Mouse (Mus musculus) embryonic facial prominence, embryonic 15.5 days (tissue): ENCODE measurements around the gene Cyp1b1. TPM values are rescaled to one million over a fixed set of nuclear protein-coding genes. Genes with fewer than 3 reads are reported as not detected.

Source experiments
- ATAC-seq: fragments of 200-750 bp; cut with Nextera tagmentation; 2 replicates; pipeline ENCODE4 v1.8.0; 2017; ENCODE audit warnings: low read depth, moderate TSS enrichment; ENCODE audit not compliant: insufficient number of reproducible peaks, low FRiP score, low TSS enrichment
- H3K27ac ChIP-seq: fragments of 300-500 bp; sonication (generic); replicated peaks from 2 replicates; pipeline ENCODE4 v1.5.1; 2015; ENCODE audit warnings: mild to moderate bottlenecking, inconsistent platforms
- H3K27me3 ChIP-seq: fragments of 300-500 bp; sonication (generic); 2 replicates; pipeline ENCODE4 v1.6.1; 2015; ENCODE audit warnings: inconsistent platforms
- H3K36me3 ChIP-seq: fragments of 300-500 bp; sonication (generic); 2 replicates; pipeline ENCODE4 v1.6.1; 2015; ENCODE audit warnings: mild to moderate bottlenecking, inconsistent platforms
- H3K4me1 ChIP-seq: fragments of 300-500 bp; sonication (generic); 2 replicates; pipeline ENCODE4 v1.6.1; 2015; ENCODE audit warnings: inconsistent platforms
- H3K4me2 ChIP-seq: fragments of 300-500 bp; sonication (generic); replicated peaks from 2 replicates; pipeline ENCODE4 v1.6.1; 2015; ENCODE audit warnings: mild to moderate bottlenecking, inconsistent platforms
- H3K4me3 ChIP-seq: fragments of 300-500 bp; sonication (generic); replicated peaks from 2 replicates; pipeline ENCODE4 v1.5.1; 2015; ENCODE audit warnings: mild to moderate bottlenecking, inconsistent platforms
- H3K9ac ChIP-seq: fragments of 300-500 bp; sonication (generic); 2 replicates; pipeline ENCODE4 v1.6.1; 2015; ENCODE audit warnings: inconsistent platforms
- H3K9me3 ChIP-seq: fragments of 300-500 bp; sonication (generic); replicated peaks from 2 replicates; pipeline ENCODE4 v1.6.1; 2016; ENCODE audit warnings: inconsistent platforms
- WGBS: fragments of 180-500 bp; shearing (Covaris S2); methylation state at CpG from one replicate; pipeline ENCODE4 v1.1.7; 2015; 5-methylcytosine and 5-hydroxymethylcytosine counted together
- polyA plus RNA-seq: library from polyadenylated mRNA; unstranded; fragments of >200 nt; fragmentation: Nextera tagmentation; extraction: Ambion mirVana; gene quantifications from 2 replicates; pipeline ENCODE4 v1.2.1, GENCODE M21; 2015

Gene Cyp1b1
- polyA plus RNA-seq, 1 experiment from 2014 or later: 4.9 TPM

DNA sequence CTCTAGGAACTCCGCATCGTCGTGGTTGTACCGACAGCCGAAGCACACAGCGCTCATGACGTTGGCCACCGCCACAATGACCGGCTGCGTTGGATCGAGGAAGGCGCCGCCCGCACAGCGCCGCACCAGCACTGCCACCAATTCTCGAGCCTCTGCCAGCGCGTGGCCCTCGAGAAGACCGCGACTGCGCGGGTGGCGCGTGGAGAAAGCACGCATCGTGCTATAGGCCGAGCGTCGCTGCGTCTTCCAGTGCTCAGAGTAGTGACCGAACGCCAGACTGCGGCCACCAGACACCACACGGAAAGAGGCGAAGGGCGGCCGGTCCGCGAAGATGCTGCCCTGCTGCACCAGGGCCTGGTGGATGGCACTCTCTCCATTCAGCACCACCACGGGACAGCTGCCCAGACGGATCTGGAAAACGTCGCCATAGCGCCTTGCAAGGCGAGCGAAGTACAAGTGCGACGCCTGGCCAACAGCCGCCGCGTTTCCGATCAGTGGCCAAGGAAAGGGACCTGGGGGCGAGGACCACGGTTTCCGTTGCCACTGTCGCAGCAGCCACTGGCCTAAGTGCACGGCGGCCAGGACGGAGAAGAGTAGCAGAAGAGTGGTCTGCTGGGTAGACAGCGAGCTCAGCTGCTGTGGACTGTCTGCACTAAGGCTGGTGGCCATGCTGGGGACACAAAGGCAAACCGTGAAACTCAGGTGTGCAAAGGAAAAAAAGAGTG lies 1.1 kb downstream of the Cyp1b1 start:
- Histone ChIP-seq H3K4me1 (peaks cover 32% of the 10 kb centered on the region), H3K4me3 (peak overlapping the region; percentile 47), H3K4me2 (peak overlapping the region; percentile 89), H3K27ac (no peak overlapping the region), H3K27me3 (peaks cover 64% of the 10 kb centered on the region), H3K9me3 (no peaks in the 10 kb centered on the region), H3K9ac (no peak overlapping the region), H3K36me3 (no peaks in the 10 kb centered on the region)
- ATAC-seq: no peak
- under 1% methylated on average over 63 of the region's 63 CpGs for WGBS

- Histone ChIP-seq H3K9ac (no peak overlapping the region), H3K27me3 (peaks cover 64% of the 10 kb centered on the region), H3K4me2 (peak overlapping the region; percentile 89), H3K4me3 (peak overlapping the region; percentile 47), H3K9me3 (no peaks in the 10 kb centered on the region), H3K4me1 (peaks cover 32% of the 10 kb centered on the region), H3K27ac (no peak overlapping the region), H3K36me3 (no peaks in the 10 kb centered on the region)
- 1% methylated on average over 24 of the region's 24 CpGs for WGBS
- ATAC-seq: no peak
These were observed 1.6 kb downstream of the Cyp1b1 start for GRCm38 (mm10) chr17:79713276-79713642.

- H3K36me3 ChIP-seq: no peaks in the 10 kb centered on the region
- H3K27me3 ChIP-seq: peaks cover 61% of the 10 kb centered on the region
- H3K27ac ChIP-seq: no peak overlapping the region
- no peak overlapping the region for H3K4me2 ChIP-seq
- H3K9me3 ChIP-seq: no peaks in the 10 kb centered on the region
- peak overlapping the region; percentile 47; the same call in 1 of the 2 replicates for H3K4me3 ChIP-seq
- no peak; the same call in 1 of the 2 replicates for ATAC-seq
- peaks cover 32% of the 10 kb centered on the region for H3K4me1 ChIP-seq
- WGBS: 12% methylated on average over 9 of the region's 9 CpGs
- no peak overlapping the region for H3K9ac ChIP-seq
These were observed 2.3 kb downstream of the Cyp1b1 start for GRCm38 (mm10) chr17:79712536-79712935.

DNA sequence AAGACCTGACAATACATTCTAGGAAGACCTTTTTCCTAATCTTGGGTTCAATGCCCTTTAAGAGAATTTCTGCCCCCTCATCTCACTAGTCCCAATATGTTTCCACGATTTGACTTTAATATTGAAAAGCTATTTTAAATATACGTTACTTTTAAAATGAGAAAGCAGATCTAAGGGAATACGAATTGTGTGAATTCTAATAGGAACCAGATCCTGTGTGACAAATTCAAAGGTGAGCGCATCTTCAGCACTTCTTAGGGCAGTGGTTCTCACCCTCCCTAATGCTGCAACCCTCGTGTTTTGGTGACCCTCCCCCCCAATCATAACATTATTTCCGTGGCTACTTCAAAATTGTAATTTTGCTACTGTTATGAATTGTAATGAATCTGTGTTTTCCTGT lies 2.9 kb downstream of the Cyp1b1 start:
- ATAC-seq: no peak
- Histone ChIP-seq H3K27ac (no peak overlapping the region), H3K4me2 (no peak overlapping the region), H3K36me3 (no peaks in the 10 kb centered on the region), H3K9ac (no peak overlapping the region), H3K4me1 (peaks cover 32% of the 10 kb centered on the region), H3K9me3 (no peaks in the 10 kb centered on the region), H3K27me3 (peaks cover 56% of the 10 kb centered on the region), H3K4me3 (0 out of 2 replicates have a peak overlapping the region, but pooled peaks have one; percentile 47)
- WGBS: 21% methylated on average over 6 of the region's 6 CpGs

DNA sequence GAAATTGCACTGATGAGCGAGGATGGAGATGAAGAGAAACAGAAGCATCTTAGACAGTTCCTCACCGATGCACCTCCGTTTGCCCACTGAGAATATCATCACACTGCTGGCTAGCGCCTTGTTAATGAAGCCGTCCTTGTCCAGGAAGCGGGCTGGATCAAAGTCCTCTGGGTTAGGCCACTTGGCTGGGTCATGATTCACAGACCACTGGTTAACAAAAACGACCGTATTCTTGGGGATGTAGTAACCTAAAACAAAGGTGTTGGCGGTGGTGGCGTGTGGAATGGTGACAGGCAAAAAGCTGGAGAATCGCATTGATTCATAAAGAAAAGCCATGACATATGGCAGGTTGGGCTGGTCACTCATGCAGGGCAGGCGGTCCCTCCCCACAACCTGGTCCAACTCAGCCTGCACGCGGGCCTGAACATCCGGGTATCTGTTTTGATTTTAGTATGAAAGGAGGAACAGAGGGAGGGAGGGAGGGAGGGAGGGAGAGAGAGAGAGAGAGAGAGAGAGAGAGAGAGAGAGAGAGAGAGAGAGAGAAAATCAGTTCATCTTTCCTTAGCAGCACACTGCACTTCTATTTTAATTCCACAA lies 4.5 kb downstream of the Cyp1b1 start:
- Histone ChIP-seq H3K27ac (no peak overlapping the region), H3K9me3 (no peaks in the 10 kb centered on the region), H3K4me1 (peaks cover 24% of the 10 kb centered on the region), H3K4me3 (no peak overlapping the region), H3K9ac (no peak overlapping the region), H3K27me3 (peaks cover 61% of the 10 kb centered on the region), H3K4me2 (no peak overlapping the region), H3K36me3 (no peaks in the 10 kb centered on the region)
- 25% methylated on average over 15 of the region's 15 CpGs for WGBS
- no peak for ATAC-seq

- Histone ChIP-seq H3K36me3 (no peaks in the 10 kb centered on the region), H3K27ac (no peak overlapping the region), H3K4me2 (no peak overlapping the region), H3K9me3 (no peaks in the 10 kb centered on the region), H3K27me3 (peaks cover 56% of the 10 kb centered on the region), H3K9ac (no peak overlapping the region), H3K4me3 (no peak overlapping the region), H3K4me1 (peaks cover 17% of the 10 kb centered on the region)
- no peak for ATAC-seq
- WGBS: 48% methylated on average over 1 of the region's 1 CpGs
These were observed 5.1 kb downstream of the Cyp1b1 start for GRCm38 (mm10) chr17:79709718-79710117.

GRCm38 (mm10) chr17:79708168-79708567 lies 6.7 kb downstream of the Cyp1b1 start:
- ATAC-seq: no peak
- Histone ChIP-seq H3K4me2 (no peak overlapping the region), H3K4me3 (no peak overlapping the region), H3K27ac (no peak overlapping the region), H3K36me3 (no peaks in the 10 kb centered on the region), H3K4me1 (peaks cover 4% of the 10 kb centered on the region), H3K27me3 (peaks cover 41% of the 10 kb centered on the region), H3K9ac (no peak overlapping the region), H3K9me3 (no peaks in the 10 kb centered on the region)
- WGBS: 19% methylated on average over 7 of the region's 7 CpGs

DNA sequence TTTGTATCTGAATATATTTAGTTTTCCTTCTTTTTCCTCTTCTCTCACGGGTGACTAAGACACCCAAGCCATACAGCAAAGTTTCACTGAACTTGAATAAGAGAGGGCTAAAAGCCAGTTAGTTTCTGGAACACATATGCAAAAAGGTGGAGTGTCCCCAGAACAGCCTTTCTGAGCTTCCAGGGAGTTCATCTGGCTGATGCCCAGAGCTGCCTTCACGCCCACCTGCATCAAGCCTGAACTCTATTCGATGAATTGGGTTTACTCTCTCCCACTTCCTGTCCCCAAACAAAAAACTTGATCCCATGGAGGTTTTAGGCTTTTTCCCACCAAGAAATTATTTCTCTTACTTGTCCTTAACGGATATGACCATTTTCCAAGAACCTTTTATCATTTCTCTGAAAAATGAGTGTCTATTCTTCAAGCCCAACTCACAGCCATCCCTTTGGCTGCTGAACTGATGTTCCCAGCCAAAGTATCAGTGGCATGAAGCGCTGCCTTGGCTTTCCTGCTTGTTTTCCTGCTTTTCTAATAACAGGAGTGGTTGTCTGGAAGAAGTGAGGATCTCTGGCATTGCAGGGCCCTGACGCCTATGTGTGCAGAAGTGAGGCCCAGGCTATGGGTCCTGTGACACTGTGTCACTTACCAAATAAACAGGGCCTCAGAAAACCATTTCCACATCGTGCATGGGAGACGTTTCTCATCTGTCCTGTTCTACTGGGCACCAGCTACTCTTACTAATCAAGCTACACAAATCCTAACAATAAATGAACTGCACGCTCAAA lies 9.0 kb downstream of the Cyp1b1 start:
- no peak overlapping the region for H3K4me3 ChIP-seq
- H3K4me1 ChIP-seq: no peaks in the 10 kb centered on the region
- no peak overlapping the region for H3K27ac ChIP-seq
- H3K4me2 ChIP-seq: no peak overlapping the region
- no peaks in the 10 kb centered on the region for H3K9me3 ChIP-seq
- no peak for ATAC-seq
- H3K9ac ChIP-seq: no peak overlapping the region
- H3K36me3 ChIP-seq: no peaks in the 10 kb centered on the region
- H3K27me3 ChIP-seq: peaks cover 20% of the 10 kb centered on the region
- WGBS: 67% methylated on average over 9 of the region's 9 CpGs

- Histone ChIP-seq H3K4me2 (no peak overlapping the region), H3K9ac (no peak overlapping the region), H3K36me3 (no peaks in the 10 kb centered on the region), H3K4me3 (no peak overlapping the region), H3K27me3 (0 out of 2 replicates have a peak, but pooled peaks cover 4% of the 10 kb centered on the region), H3K9me3 (no peaks in the 10 kb centered on the region), H3K4me1 (no peaks in the 10 kb centered on the region), H3K27ac (no peak overlapping the region)
- WGBS: 67% methylated on average over 5 of the region's 5 CpGs
- no peak for ATAC-seq
These were observed 14.0 kb downstream of the Cyp1b1 start for GRCm38 (mm10) chr17:79700871-79701270.

GRCm38 (mm10) chr17:79699197-79699596 lies 15.7 kb downstream of the Cyp1b1 start:
- no peak overlapping the region for H3K9ac ChIP-seq
- H3K36me3 ChIP-seq: no peaks in the 10 kb centered on the region
- no peaks in the 10 kb centered on the region for H3K4me1 ChIP-seq
- H3K4me2 ChIP-seq: no peak overlapping the region
- H3K9me3 ChIP-seq: no peaks in the 10 kb centered on the region
- H3K27ac ChIP-seq: no peak overlapping the region
- no peak overlapping the region for H3K4me3 ChIP-seq
- ATAC-seq: no peak
- WGBS: 46% methylated on average over 1 of the region's 1 CpGs
- H3K27me3 ChIP-seq: no peaks in the 10 kb centered on the region

DNA sequence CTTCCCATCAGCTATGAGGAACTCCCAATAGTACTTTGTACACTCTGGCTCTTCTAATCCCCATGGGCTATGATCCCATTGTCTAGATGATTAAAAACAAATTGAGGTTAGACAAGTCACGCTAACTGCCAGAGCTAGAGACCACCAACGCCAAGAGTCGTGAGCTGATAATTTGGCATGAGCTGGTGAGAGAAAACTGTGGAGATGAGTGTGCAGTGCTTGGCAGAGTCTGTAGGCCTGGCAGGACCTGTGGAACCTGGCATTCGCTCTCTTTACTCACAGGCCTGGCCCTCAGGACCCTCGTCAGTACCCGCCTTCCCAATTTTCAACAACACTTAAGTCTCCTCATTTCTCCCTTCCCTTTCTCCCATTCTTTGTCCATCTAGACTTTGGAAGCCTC lies 19.3 kb downstream of the Cyp1b1 start:
- 83% methylated on average over 6 of the region's 6 CpGs for WGBS
- Histone ChIP-seq H3K4me1 (no peaks in the 10 kb centered on the region), H3K4me3 (no peak overlapping the region), H3K36me3 (no peaks in the 10 kb centered on the region), H3K9me3 (no peaks in the 10 kb centered on the region), H3K27ac (no peak overlapping the region), H3K9ac (no peak overlapping the region), H3K4me2 (no peak overlapping the region), H3K27me3 (no peaks in the 10 kb centered on the region)
- ATAC-seq: no peak
